Mouse (Mus musculus) large intestine, adult 2 months (tissue): ENCODE measurements around the gene Nol8. TPM values are rescaled to one million over a fixed set of nuclear protein-coding genes. Genes with fewer than 3 reads are reported as not detected.

Experiments
- DNase-seq: peaks from one replicate; pipeline ENCODE4 v3.0.0-alpha.2; 2012; ENCODE audit warnings: low read depth, low spot score
- WGBS: fragments of 180-500 bp; shearing (Covaris S2); methylation state at CpG from one replicate; pipeline ENCODE4 v1.1.7; 2018; 5-methylcytosine and 5-hydroxymethylcytosine counted together
- polyA plus RNA-seq: library from polyadenylated mRNA; depleted of rRNA; stranded (reverse); fragments of >200 nt; gene quantifications from 2 replicates; pipeline ENCODE4 v1.2.3, GENCODE M21; 2012; rRNA removed

Gene Nol8
- 0.84 and 1.4 TPM in 2 replicates for polyA plus RNA-seq

DNA sequence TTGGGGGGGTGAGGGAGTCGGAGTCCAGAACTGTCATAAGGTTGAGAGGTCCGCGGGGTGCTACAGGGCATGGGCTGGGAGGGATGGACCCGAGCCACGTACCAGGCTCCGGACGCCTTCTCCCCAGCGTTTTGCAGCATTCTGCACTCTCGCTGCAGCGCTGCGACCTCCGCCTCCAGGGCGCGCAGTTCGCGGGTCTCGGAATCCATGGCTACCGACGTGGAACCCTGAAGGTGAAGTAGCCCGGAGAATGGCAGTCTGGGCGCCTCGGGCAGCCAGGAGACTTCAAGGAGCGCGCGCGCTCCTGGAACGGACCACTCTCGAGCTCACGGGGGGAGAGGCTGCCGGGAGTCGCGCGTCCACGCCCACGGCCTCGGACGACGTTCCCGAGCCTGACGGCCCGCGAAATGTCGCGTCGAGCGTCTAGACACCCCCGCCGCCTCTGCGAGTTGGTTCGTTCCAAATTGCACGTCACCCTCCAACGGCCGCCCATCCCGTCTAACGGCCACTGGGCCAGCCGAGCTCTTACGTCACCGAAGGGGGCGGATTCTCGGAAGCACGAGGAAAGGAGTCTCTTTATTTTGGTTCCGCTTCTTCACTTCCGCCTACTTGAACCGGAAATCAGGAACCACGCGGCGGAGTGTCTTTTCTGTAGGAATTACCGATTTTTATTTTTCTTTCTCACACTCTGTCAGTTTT is at the start of gene Nol8, which contains the start of gene Cenpp:
Gene Nol8, plus strand, starts transcription at position 598 of the 699 bp plus-strand sequence.
Gene Cenpp, minus strand, starts transcription at position 305 of the 699 bp plus-strand sequence.
- WGBS, result under 1% methylated on average over 68 of the region's 68 CpGs
- DNase-seq, result peak; percentile 96

GRCm38 (mm10) chr13:49603603-49604002 is 49.3 kb upstream of the Nol8 start:
- no peak for DNase-seq

- WGBS, result 70% methylated on average over 4 of the region's 4 CpGs
- DNase-seq, result no peak
Observed at GRCm38 (mm10) chr13:49607714-49608113, 45.2 kb upstream of the Nol8 start, which contains the start of gene Ogn. TSS of gene Ogn (plus strand) at chr13:49608046.

GRCm38 (mm10) chr13:49608589-49609322 is 44.1 kb upstream of the Nol8 start:
- 71% methylated on average over 4 of the region's 4 CpGs for WGBS
- DNase-seq, result no peak

GRCm38 (mm10) chr13:49617021-49617420 is 35.9 kb upstream of the Nol8 start:
- DNase-seq, result no peak
- WGBS, result 90% methylated on average over 3 of the region's 3 CpGs

DNA sequence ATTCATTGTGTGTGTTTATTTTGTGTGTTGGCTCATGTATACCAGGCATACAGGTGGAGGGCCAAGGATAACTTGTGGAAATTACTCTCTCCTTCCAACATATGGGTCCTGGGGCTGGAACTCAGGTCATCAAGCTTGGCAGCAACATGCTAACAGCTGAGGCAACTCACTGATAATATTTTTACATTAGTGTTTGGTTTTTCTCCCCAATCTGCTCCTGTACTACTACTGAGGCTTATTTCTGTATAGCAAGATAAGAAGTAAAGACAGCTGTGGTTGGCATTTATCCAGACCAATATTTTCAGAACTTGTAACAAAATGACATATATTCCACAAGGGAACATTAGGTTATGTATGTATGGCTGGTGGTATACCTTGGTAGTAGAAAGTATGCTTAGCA is 34.5 kb upstream of the Nol8 start:
- no peak for DNase-seq

DNA sequence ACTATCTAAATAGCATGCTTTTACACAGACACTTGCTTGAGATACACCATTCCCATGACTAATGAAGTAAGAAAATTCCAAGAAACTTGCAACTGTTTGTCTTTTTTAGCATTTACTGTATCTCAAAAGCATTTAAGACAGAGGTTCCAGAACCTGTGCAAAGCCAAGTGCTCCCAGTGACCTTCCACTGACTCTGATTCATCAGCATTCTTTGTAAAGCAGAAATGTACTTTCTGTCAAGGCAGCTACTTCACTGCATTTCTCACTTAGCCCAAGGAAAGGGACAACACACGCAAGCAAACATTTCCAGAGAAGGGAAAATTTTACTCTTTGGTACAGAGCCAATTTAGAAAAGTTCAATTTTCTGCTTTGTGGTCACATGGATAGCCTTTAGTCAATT is 29.7 kb upstream of the Nol8 start:
- DNase-seq, result no peak
- WGBS, result 71% methylated on average over 1 of the region's 1 CpGs

GRCm38 (mm10) chr13:49628167-49628566 is 24.7 kb upstream of the Nol8 start:
- DNase-seq, result no peak

DNA sequence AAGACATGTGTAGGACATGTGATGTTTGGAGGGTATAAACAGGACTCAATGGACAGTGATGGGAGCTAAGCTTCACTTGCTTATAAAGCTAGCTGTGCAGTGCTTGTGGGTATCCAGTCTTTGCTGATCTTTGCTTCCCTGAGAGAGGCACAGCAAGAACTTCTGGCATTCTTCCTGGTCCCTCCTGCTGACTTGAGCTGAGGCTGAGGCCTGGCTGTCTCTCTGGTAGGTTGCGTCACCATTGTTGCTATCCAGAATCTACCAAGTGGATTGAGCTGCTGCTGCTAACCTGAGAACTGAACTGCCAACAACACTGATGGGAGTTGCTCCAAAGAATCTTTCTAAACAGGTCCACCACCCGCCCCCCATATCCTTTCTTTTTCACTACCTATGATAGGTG is 23.8 kb upstream of the Nol8 start:
- no peak for DNase-seq
- WGBS, result 86% methylated on average over 2 of the region's 2 CpGs

DNA sequence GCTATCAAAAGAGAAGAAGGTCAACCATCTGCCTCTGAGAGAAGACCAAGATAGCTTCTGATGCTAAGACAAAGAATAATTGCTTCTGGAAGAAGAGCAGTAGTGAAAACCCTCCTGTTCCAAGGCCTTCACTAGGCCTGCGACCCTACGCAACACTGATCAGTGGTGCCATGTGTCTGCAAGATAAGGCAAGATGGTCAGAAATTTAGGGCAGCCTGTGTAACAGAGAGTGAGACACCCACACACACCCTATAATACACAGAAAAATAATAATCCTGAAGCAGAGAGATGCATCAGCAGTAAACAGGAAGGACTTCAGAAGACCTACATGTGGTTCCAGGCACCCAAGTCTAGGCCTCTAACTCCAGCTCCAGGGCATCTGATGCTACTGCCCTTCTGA is 12.9 kb upstream of the Nol8 start:
- WGBS, result 97% methylated on average over 2 of the region's 2 CpGs
- no peak for DNase-seq

DNA sequence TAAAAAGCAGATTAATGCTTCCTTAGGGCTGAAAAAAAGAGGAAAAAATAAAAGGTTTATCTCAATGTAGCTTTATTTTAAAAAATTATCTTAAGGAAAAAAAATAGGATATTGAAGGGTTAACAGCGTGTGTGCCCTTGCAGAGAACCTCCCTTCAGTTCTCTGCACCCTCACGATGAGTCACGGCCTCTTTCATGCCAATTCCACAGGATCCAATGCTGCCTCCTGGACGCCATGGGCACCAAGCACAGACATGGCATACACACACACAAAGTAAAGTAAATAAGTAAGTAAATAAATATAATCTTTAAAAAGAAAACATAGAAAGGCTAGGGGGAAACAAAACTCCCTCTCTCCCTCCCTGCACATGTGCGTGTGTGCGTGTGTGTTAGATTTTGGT is 10.2 kb upstream of the Nol8 start:
- DNase-seq, result no peak
- WGBS, result 60% methylated on average over 6 of the region's 6 CpGs

GRCm38 (mm10) chr13:49643669-49644362 is 9.1 kb upstream of the Nol8 start:
- DNase-seq, result no peak

- no peak for DNase-seq
- WGBS, result 67% methylated on average over 2 of the region's 2 CpGs
Observed at GRCm38 (mm10) chr13:49644731-49645529, 7.9 kb upstream of the Nol8 start.

DNA sequence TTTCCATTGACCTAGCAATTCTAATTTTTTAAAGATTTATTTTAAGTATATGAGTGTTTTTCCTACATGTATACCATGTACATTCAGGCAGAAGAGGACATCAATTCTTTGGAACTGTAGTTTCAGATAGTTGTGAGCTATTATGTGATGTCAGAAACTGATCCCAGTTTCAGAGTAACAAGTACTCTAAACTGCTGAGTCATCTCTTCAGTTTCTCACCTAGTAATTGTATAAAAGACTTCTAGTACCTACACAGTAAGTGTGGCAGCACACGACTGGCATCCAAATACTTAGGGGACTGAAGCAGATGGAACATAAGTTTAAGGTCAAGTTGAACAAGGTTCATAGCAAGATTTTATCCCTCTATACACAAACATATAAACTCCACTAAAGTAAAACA is 6.9 kb upstream of the Nol8 start:
- DNase-seq, result no peak
- 60% methylated on average over 1 of the region's 1 CpGs for WGBS

DNA sequence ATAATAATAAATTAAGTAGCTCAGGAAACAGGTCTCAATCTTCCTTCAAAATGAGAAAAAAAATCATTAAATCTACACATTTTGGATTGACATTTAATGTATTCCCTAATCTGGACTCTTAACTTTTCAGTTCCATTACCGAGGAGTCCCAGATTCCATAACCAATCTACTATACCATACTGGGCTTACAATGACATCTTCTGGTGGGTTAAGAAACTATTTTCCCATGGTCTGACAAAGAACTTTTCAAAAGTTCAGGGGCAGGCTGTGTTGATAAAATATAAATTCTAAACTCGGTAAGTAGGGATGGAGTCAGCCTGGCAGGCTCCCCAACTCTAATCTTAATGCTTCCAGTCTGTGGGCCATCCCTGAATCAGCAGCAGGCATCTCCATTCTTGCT is 1.7 kb upstream of the Nol8 start:
- no peak for DNase-seq
- 13% methylated on average over 2 of the region's 2 CpGs for WGBS

DNA sequence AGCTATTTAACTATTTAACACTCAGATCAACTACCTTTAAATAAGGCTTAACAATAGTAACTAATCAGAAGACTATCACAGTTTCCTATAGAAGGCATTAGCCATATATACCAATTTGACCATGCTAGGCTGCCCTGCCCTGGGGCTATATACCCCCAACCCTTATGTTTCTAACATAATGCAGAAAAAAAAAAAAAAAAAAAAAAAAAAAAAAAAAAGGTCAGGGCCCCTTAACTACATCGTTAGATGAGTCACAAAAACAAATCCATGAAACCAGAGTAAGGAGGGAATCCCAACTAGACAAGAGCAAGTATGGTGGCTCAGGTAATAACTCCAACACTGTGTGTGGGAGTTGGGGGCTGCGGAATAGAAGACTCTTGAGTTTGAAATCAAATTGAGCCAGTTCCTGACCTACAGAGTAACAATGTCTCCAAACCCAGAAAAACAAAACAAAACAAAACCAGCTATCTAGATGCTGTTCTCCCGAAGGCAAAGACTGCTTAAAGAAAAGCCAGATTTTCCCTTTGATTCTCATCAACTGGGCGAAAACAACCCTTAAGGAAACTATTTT is 1.0 kb upstream of the Nol8 start:
- no peak for DNase-seq
- 0% methylated on average over 4 of the region's 4 CpGs for WGBS

- no peak for DNase-seq
- WGBS, result under 1% methylated on average over 16 of the region's 16 CpGs
Observed at GRCm38 (mm10) chr13:49653180-49653541, 283 bp downstream of the Nol8 start.

DNA sequence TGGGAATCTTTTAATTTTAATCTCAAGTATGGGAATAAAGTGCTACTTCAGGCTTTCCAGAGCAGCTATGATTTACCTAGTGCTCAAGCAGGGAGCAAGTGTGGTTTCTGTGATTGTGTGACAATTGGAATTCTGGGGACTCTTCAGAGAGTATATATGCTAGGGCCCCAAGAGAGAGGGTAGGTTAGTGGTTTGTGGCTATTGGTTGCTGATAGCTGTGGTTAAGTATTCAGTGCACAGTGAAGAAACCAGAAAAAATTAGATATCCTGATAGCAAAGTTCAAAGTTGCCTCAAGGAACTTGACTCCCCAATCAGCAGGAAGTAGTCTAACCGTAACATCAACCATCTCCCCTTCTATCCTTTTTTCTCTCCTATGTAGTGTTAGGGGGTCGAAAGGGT is 24.9 kb downstream of the Nol8 start:
- WGBS, result 85% methylated on average over 2 of the region's 2 CpGs
- no peak for DNase-seq

- DNase-seq, result peak; percentile 95
- WGBS, result 3% methylated on average over 26 of the region's 26 CpGs
Observed at GRCm38 (mm10) chr13:49681351-49682232, 28.7 kb downstream of the Nol8 start, which contains the start of gene Iars. TSS of gene Iars (plus strand) at chr13:49682100.
